ENCODE assay signal across 8 mouse cellular contexts in the genomic region with DNA sequence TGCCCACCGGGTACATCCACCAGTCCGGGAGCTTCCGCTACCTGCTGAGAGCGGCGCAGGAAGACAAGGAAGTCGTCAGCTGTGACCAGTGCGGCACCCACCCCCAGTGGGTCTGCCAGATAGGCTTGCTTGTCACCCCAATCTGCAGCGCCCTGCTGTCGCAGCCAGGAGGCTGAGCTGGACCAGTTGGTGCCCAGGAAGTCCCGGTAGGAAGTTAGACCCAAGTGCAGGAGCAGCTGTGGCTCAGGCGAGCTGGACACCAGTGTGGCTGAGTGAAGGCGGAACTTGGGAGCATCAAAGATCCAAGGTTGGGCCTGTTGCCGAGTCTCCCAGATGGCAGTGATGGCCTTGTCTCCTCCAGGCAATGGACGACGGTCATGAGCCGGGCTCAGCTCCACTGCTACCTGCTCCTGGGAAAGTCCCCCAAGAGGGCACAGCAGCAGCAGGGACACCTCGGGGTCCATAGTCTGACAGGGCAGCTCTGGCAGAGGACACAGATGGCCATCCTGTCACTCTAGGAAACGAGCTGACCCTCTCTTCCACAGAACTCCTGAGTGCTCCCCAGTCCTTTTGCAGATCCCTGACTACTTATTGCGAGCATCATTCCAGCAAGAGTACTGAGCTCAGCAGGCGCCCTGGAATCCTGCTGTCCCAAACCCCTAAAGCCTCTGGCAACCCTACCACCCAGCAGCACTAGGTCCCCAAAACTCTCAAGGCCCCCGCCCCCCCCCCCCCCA. TPM values are rescaled to one million over a fixed set of nuclear protein-coding genes. Genes with fewer than 3 reads are reported as not detected.
DNase-seq lines count a peak whose midpoint lies in the region; ATAC-seq and TF ChIP-seq lines count a peak whose summit lies in the region.

No protein-coding gene starts in this region.

- ATAC-seq in forebrain, embryonic 15.5 days (replicated peaks), result no peak
- no peak for ATAC-seq in liver, embryonic 12.5 days

- 0 out of 2 replicates have a peak, but pooled peaks cover 9% of the 10 kb centered on the region for H3K36me3 ChIP-seq in forebrain, embryonic 15.5 days
- H3K36me3 ChIP-seq in liver, embryonic 12.5 days, result peaks cover 28% of the 10 kb centered on the region

- intact Hi-C loops in left cerebral cortex, adult 2 months (cut with DNase I), result no loop called here

- peak overlapping the region; percentile 67 for H3K9ac ChIP-seq in forebrain, embryonic 15.5 days (replicated peaks)
- peak overlapping the region; percentile 74 for H3K9ac ChIP-seq in liver, embryonic 12.5 days

- peak overlapping the region; percentile 82 for H3K4me2 ChIP-seq in forebrain, embryonic 15.5 days (replicated peaks)
- H3K4me2 ChIP-seq in liver, embryonic 12.5 days, result peak overlapping the region; percentile 93

- peak overlapping the region; percentile 63 for H3K27ac ChIP-seq in left cerebral cortex, adult 2 months
- peak overlapping the region; percentile 8 for H3K27ac ChIP-seq in bone marrow, adult 2 months (ENCODE audit: control insufficient read depth, insufficient read depth, low read depth, low read length, poor library complexity)
- no peak overlapping the region for H3K27ac ChIP-seq in forebrain, embryonic 15.5 days (replicated peaks)
- H3K27ac ChIP-seq in liver, embryonic 12.5 days, result peak overlapping the region; percentile 75

- no peak for TF ChIP-seq CTCF in left cerebral cortex, adult 2 months (IDR thresholded peaks at IDR 0.05)
- no peak for TF ChIP-seq CTCF in bone marrow, adult 2 months (IDR thresholded peaks at IDR 0.05; ENCODE audit: control insufficient read depth, insufficient read depth, low read length)

- H3K4me3 ChIP-seq in left cerebral cortex, adult 2 months, result peak overlapping the region; percentile 89
- H3K4me3 ChIP-seq in bone marrow, adult 2 months (replicated peaks; ENCODE audit: control insufficient read depth, low read depth, low read length), result peak overlapping the region; percentile 67
- H3K4me3 ChIP-seq in forebrain, embryonic 15.5 days, result peak overlapping the region; percentile 60
- peak overlapping the region; percentile 66 for H3K4me3 ChIP-seq in liver, embryonic 12.5 days

- WGBS in bone marrow, adult 2 months, result 37% methylated on average over 21 of the region's 21 CpGs
- 50% methylated on average over 21 of the region's 21 CpGs for WGBS in forebrain, embryonic 15.5 days
- 37% methylated on average over 21 of the region's 21 CpGs for whole genome bisulfite sequencing in liver, embryonic 12.5 days (ENCODE audit: insufficient replicate concordance)

- peak; percentile 12; the same call in 1 of the 2 replicates for TF ChIP-seq POLR2A in bone marrow, adult 2 months (IDR thresholded peaks at IDR 0.05; ENCODE audit: borderline replicate concordance, control insufficient read depth, low read depth, low read length)

- no peaks in the 10 kb centered on the region for H3K27me3 ChIP-seq in forebrain, embryonic 15.5 days
- no peaks in the 10 kb centered on the region for H3K27me3 ChIP-seq in liver, embryonic 12.5 days (replicated peaks)

- no peaks in the 10 kb centered on the region for H3K9me3 ChIP-seq in forebrain, embryonic 15.5 days
- no peaks in the 10 kb centered on the region for H3K9me3 ChIP-seq in liver, embryonic 12.5 days (replicated peaks)

- peaks cover 3% of the 10 kb centered on the region for H3K4me1 ChIP-seq in bone marrow, adult 2 months (ENCODE audit: control insufficient read depth, insufficient read depth, low read length)
- peaks cover 40% of the 10 kb centered on the region for H3K4me1 ChIP-seq in forebrain, embryonic 15.5 days
- H3K4me1 ChIP-seq in liver, embryonic 12.5 days, result peaks cover 63% of the 10 kb centered on the region

- DNase-seq in left cerebral cortex, adult 2 months (ENCODE audit: extremely low spot score in 1 of 2, low spot score in 2 of 2), result no peak
- DNase-seq in left cerebral cortex, adult 11 months (ENCODE audit: low spot score), result no peak
- no peak for DNase-seq in T-cell, adult 2 months (ENCODE audit: low spot score)
- DNase-seq in thymus, postnatal 10 days (ENCODE audit: low spot score in 2 of 2), result no peak
- no peak for DNase-seq in gastrocnemius, adult 18-20 months (ENCODE audit: low spot score)

RNA-seq across cellular contexts. Expression of a gene that starts 0.5 kb away (rescaled TPM):
- 10 to 100 TPM; 15.8 to 16.8 TPM for total RNA-seq in left cerebral cortex, adult 2 months (2021)
- polyA plus RNA-seq in bone marrow, adult 2 months (2011; ENCODE audit: insufficient read depth, insufficient read length, low replicate concordance, missing spikeins), result 13.2 and 20.7 TPM in 2 replicates
- 18.1 and 18.2 TPM in 2 replicates for polyA plus RNA-seq in forebrain, embryonic 15.5 days (2015; fragmentation: Nextera tagmentation; extraction: Ambion mirVana)
- polyA plus RNA-seq in liver, embryonic 12.5 days (2016; fragmentation: Nextera tagmentation; extraction: Ambion mirVana), result 10.0 and 11.9 TPM in 2 replicates
- 10 to 100 TPM; 12.0 to 13.7 TPM for total RNA-seq in gastrocnemius, adult 18-20 months (2021)

RNA-seq across cellular contexts. Expression of a gene that starts 0.5 kb away (rescaled TPM):
- total RNA-seq in left cerebral cortex, adult 2 months (2021), result 10 to 100 TPM; 18.8 to 19.6 TPM
- polyA plus RNA-seq in bone marrow, adult 2 months (2011; ENCODE audit: insufficient read depth, insufficient read length, low replicate concordance, missing spikeins), result 4.6 TPM in 1 of 2 replicates, not detected in the other
- polyA plus RNA-seq in forebrain, embryonic 15.5 days (2015; fragmentation: Nextera tagmentation; extraction: Ambion mirVana), result 14.8 and 16.0 TPM in 2 replicates
- polyA plus RNA-seq in liver, embryonic 12.5 days (2016; fragmentation: Nextera tagmentation; extraction: Ambion mirVana), result 2.2 and 2.5 TPM in 2 replicates
- 10 to 100 TPM; 24.4 to 26.4 TPM for total RNA-seq in gastrocnemius, adult 18-20 months (2021)

RNA-seq across cellular contexts. Expression of a gene that starts 3.1 kb away (rescaled TPM):
- 10 to 100 TPM; 28.2 to 28.9 TPM for total RNA-seq in left cerebral cortex, adult 2 months (2021)
- 14.8 and 28.8 TPM in 2 replicates for polyA plus RNA-seq in bone marrow, adult 2 months (2011; ENCODE audit: insufficient read depth, insufficient read length, low replicate concordance, missing spikeins)
- 20.3 and 22.8 TPM in 2 replicates for polyA plus RNA-seq in forebrain, embryonic 15.5 days (2015; fragmentation: Nextera tagmentation; extraction: Ambion mirVana)
- 12.1 and 12.7 TPM in 2 replicates for polyA plus RNA-seq in liver, embryonic 12.5 days (2016; fragmentation: Nextera tagmentation; extraction: Ambion mirVana)
- 10 to 100 TPM; 33.9 to 38.4 TPM for total RNA-seq in gastrocnemius, adult 18-20 months (2021)

RNA-seq across cellular contexts. Expression of a gene that starts 8.0 kb away (rescaled TPM):
- total RNA-seq in left cerebral cortex, adult 2 months (2021), result 100 to 1,000 TPM in 1 of 2 experiments, 10 to 100 TPM in 1; 89.4 to 101 TPM
- polyA plus RNA-seq in bone marrow, adult 2 months (2011; ENCODE audit: insufficient read depth, insufficient read length, low replicate concordance, missing spikeins), result 10.0 and 14.0 TPM in 2 replicates
- 41.0 and 46.7 TPM in 2 replicates for polyA plus RNA-seq in forebrain, embryonic 15.5 days (2015; fragmentation: Nextera tagmentation; extraction: Ambion mirVana)
- 23.2 and 23.3 TPM in 2 replicates for polyA plus RNA-seq in liver, embryonic 12.5 days (2016; fragmentation: Nextera tagmentation; extraction: Ambion mirVana)
- total RNA-seq in gastrocnemius, adult 18-20 months (2021), result 100 to 1,000 TPM; 181 to 206 TPM

RNA-seq across cellular contexts. Expression of a gene that starts 15.1 kb away (rescaled TPM):
- total RNA-seq in left cerebral cortex, adult 2 months (2021), result 100 to 1,000 TPM; 106 to 108 TPM
- 40.9 and 42.3 TPM in 2 replicates for polyA plus RNA-seq in bone marrow, adult 2 months (2011; ENCODE audit: insufficient read depth, insufficient read length, low replicate concordance, missing spikeins)
- polyA plus RNA-seq in forebrain, embryonic 15.5 days (2015; fragmentation: Nextera tagmentation; extraction: Ambion mirVana), result 83.7 and 90.9 TPM in 2 replicates
- polyA plus RNA-seq in liver, embryonic 12.5 days (2016; fragmentation: Nextera tagmentation; extraction: Ambion mirVana), result 91.7 and 92.0 TPM in 2 replicates
- total RNA-seq in gastrocnemius, adult 18-20 months (2021), result 10 to 100 TPM in 1 of 2 experiments, 1 to 10 TPM in 1; 8.2 to 13.1 TPM
